Mouse (Mus musculus) right cerebral cortex, postnatal 36 days (tissue): ENCODE results near the gene Wars.

Experiments used
- DNase-seq, 2 experiments: peaks; one replicate each; pipeline ENCODE4 v3.0.0; 2022; ENCODE audit warnings: low spot score in 2 of 2, mixed read lengths in 1 of 2

Gene Wars

GRCm38 (mm10) chr12:108893715-108894431 is at the start of gene Wars:
TSS of gene Wars (minus strand) at chr12:108894174.
- peak; percentile 94 for DNase-seq

GRCm38 (mm10) chr12:108942203-108942923 is 48.4 kb upstream of the Wars start:
- DNase-seq = peak in 1 of 2 experiments; percentile 36

GRCm38 (mm10) chr12:108941282-108941681 is 47.3 kb upstream of the Wars start:
- DNase-seq = no peak

- no peak for DNase-seq
Observed at GRCm38 (mm10) chr12:108940255-108940654, 46.3 kb upstream of the Wars start.

GRCm38 (mm10) chr12:108939317-108939716 is 45.3 kb upstream of the Wars start:
- no peak for DNase-seq

GRCm38 (mm10) chr12:108938844-108939243 is 44.9 kb upstream of the Wars start:
- no peak for DNase-seq

- no peak for DNase-seq
Observed at GRCm38 (mm10) chr12:108937506-108937905, 43.5 kb upstream of the Wars start.

- DNase-seq = no peak
Observed at GRCm38 (mm10) chr12:108936834-108937233, 42.9 kb upstream of the Wars start.

GRCm38 (mm10) chr12:108934231-108934630 is 40.3 kb upstream of the Wars start:
- no peak for DNase-seq

- no peak for DNase-seq
Observed at GRCm38 (mm10) chr12:108932113-108932512, 38.1 kb upstream of the Wars start.

GRCm38 (mm10) chr12:108931341-108932053 is 37.5 kb upstream of the Wars start:
- DNase-seq = no peak

- DNase-seq = no peak
Observed at GRCm38 (mm10) chr12:108929475-108929874, 35.5 kb upstream of the Wars start.

GRCm38 (mm10) chr12:108928249-108928648 is 34.3 kb upstream of the Wars start:
- DNase-seq = no peak

- DNase-seq = no peak
Observed at GRCm38 (mm10) chr12:108926606-108927111, 32.7 kb upstream of the Wars start.

- no peak for DNase-seq
Observed at GRCm38 (mm10) chr12:108918753-108919152, 24.8 kb upstream of the Wars start.

- DNase-seq = no peak
Observed at GRCm38 (mm10) chr12:108917509-108917908, 23.5 kb upstream of the Wars start.

- no peak for DNase-seq
Observed at GRCm38 (mm10) chr12:108916447-108917042, 22.6 kb upstream of the Wars start.

GRCm38 (mm10) chr12:108915893-108916292 is 21.9 kb upstream of the Wars start:
- peak; percentile 48 to 71 for DNase-seq

- DNase-seq = no peak
Observed at GRCm38 (mm10) chr12:108914709-108915340, 20.9 kb upstream of the Wars start.

GRCm38 (mm10) chr12:108914198-108914597 is 20.2 kb upstream of the Wars start:
- DNase-seq = no peak

GRCm38 (mm10) chr12:108912442-108912841 is 18.5 kb upstream of the Wars start:
- no peak for DNase-seq
